Mouse (Mus musculus) midbrain, embryonic 15.5 days (tissue): ENCODE results near the gene Tecta. TPM values are rescaled to one million over a fixed set of nuclear protein-coding genes. Genes with fewer than 3 reads are reported as not detected.

ENCODE experiments used
- microRNA-seq: library from miRNA; unstranded; fragments of <30 nt; microRNA quantifications from one replicate; pipeline ENCODE4, GENCODE M21; 2016
- polyA plus RNA-seq: library from polyadenylated mRNA; unstranded; fragments of >200 nt; fragmentation: Nextera tagmentation; extraction: Ambion mirVana; gene quantifications from 2 replicates; pipeline ENCODE4 v1.2.1, GENCODE M21; 2015

Tecta gene
- polyA plus RNA-seq, 1 experiment from 2014 or later: 0.41 TPM

Small RNAs within 50 kb of the gene (microRNA-seq; reads per million reads assigned to microRNA genes)
- gene Gm44311: not detected

Other genes starting within 250 kb of the Tecta start
- 73.1 and 74.4 TPM in 2 replicates for gene Sc5d, start 135.7 kb downstream of the Tecta start, polyA plus RNA-seq
- 3.6 and 4.4 TPM in 2 replicates for gene Tbcel, start 107.9 kb upstream of the Tecta start, polyA plus RNA-seq